Mouse (Mus musculus): Measurements from ENCODE around the gene Zscan22. TPM values are rescaled to one million over a fixed set of nuclear protein-coding genes. Genes with fewer than 3 reads are reported as not detected.
"Not testable (repeated sequence)": the region's sequence is repeated elsewhere in the genome, so short reads cannot be mapped to it uniquely, and the experiment has no call there.

Gene Zscan22
- polyA plus RNA-seq (2015; fragmentation: Nextera tagmentation; extraction: Ambion mirVana) = 19.3 and 19.9 TPM in 2 replicates

- 5% methylated on average over 36 of the region's 36 CpGs for WGBS
- ATAC-seq (replicated peaks; ENCODE audit: low FRiP score) = peak; percentile 100
- H3K9ac ChIP-seq = peak within 1 kb of the TSS; percentile 68
- H3K9me3 ChIP-seq (replicated peaks) = no peaks in the 10 kb centered on the region
- H3K27me3 ChIP-seq = no peaks in the 10 kb centered on the region
- H3K4me3 ChIP-seq (replicated peaks) = peak within 1 kb of the TSS; percentile 83
- peak within 1 kb of the TSS; percentile 62 for H3K4me2 ChIP-seq
- H3K4me1 ChIP-seq = peaks cover 12% of the 10 kb centered on the region
- peaks cover 8% of the 10 kb centered on the region; the same call in 1 of the 2 replicates for H3K36me3 ChIP-seq
- peak within 1 kb of the TSS; percentile 64 for H3K27ac ChIP-seq
Observed at GRCm38 (mm10) chr7:12897655-12898410, at the start of gene Zscan22. Gene Zscan22, plus strand, starts transcription at chr7:12897815.

- H3K9ac ChIP-seq = no peak overlapping the region
- H3K4me2 ChIP-seq = no peak overlapping the region
- WGBS = 25% methylated on average over 3 of the region's 3 CpGs
- H3K36me3 ChIP-seq = no peaks in the 10 kb centered on the region
- no peaks in the 10 kb centered on the region for H3K27me3 ChIP-seq
- H3K4me1 ChIP-seq = no peaks in the 10 kb centered on the region
- H3K9me3 ChIP-seq (replicated peaks) = no peaks in the 10 kb centered on the region
- no peak overlapping the region for H3K27ac ChIP-seq
- no peak overlapping the region for H3K4me3 ChIP-seq (replicated peaks)
- no peak for ATAC-seq (replicated peaks; ENCODE audit: low FRiP score)
Observed at GRCm38 (mm10) chr7:12874301-12874700, 23.3 kb upstream of the Zscan22 start.

- ATAC-seq (replicated peaks; ENCODE audit: low FRiP score) = no peak
- no peak overlapping the region for H3K27ac ChIP-seq
- no peak overlapping the region for H3K9ac ChIP-seq
- peaks cover 9% of the 10 kb centered on the region for H3K36me3 ChIP-seq
- no peak overlapping the region for H3K4me2 ChIP-seq
- no peak overlapping the region for H3K4me3 ChIP-seq (replicated peaks)
- peaks cover 12% of the 10 kb centered on the region for H3K4me1 ChIP-seq
- no peaks in the 10 kb centered on the region for H3K9me3 ChIP-seq (replicated peaks)
- H3K27me3 ChIP-seq = no peaks in the 10 kb centered on the region
Observed at GRCm38 (mm10) chr7:12880036-12880435, 17.6 kb upstream of the Zscan22 start.

GRCm38 (mm10) chr7:12880497-12880896 lies 17.1 kb upstream of the Zscan22 start:
- H3K9ac ChIP-seq; H3K27ac ChIP-seq; H3K9me3 ChIP-seq (replicated peaks); H3K27me3 ChIP-seq: not testable (repeated sequence)
- ATAC-seq (replicated peaks; ENCODE audit: low FRiP score) = peak; percentile 22
- peak overlapping the region; percentile 78 for H3K4me2 ChIP-seq
- H3K36me3 ChIP-seq = peaks cover 14% of the 10 kb centered on the region
- 45% methylated on average over 8 of the region's 8 CpGs for WGBS
- H3K4me3 ChIP-seq (replicated peaks) = peak overlapping the region; percentile 63
- H3K4me1 ChIP-seq = peaks cover 12% of the 10 kb centered on the region

- no peaks in the 10 kb centered on the region for H3K27me3 ChIP-seq
- H3K9ac ChIP-seq = peak within 1 kb of the TSS; percentile 56
- 1% methylated on average over 35 of the region's 35 CpGs for WGBS
- no peaks in the 10 kb centered on the region for H3K9me3 ChIP-seq (replicated peaks)
- H3K4me1 ChIP-seq = peaks cover 12% of the 10 kb centered on the region
- peak; percentile 100 for ATAC-seq (replicated peaks; ENCODE audit: low FRiP score)
- H3K27ac ChIP-seq = no peak within 1 kb of the TSS
- peak within 1 kb of the TSS; percentile 63 for H3K4me3 ChIP-seq (replicated peaks)
- H3K4me2 ChIP-seq = peak within 1 kb of the TSS; percentile 78
- H3K36me3 ChIP-seq = peaks cover 20% of the 10 kb centered on the region
Observed at GRCm38 (mm10) chr7:12880911-12881660, 16.5 kb upstream of the Zscan22 start, which contains the start of gene Zfp128. Gene Zfp128, plus strand, starts transcription at chr7:12881177.

GRCm38 (mm10) chr7:12886563-12887266 lies 10.9 kb upstream of the Zscan22 start:
- H3K27ac ChIP-seq = no peak overlapping the region
- H3K36me3 ChIP-seq = peaks cover 69% of the 10 kb centered on the region
- no peaks in the 10 kb centered on the region for H3K27me3 ChIP-seq
- H3K4me2 ChIP-seq = no peak overlapping the region
- no peak for ATAC-seq (replicated peaks; ENCODE audit: low FRiP score)
- peaks cover 8% of the 10 kb centered on the region for H3K4me1 ChIP-seq
- WGBS = 91% methylated on average over 12 of the region's 12 CpGs
- H3K9ac ChIP-seq = no peak overlapping the region
- no peak overlapping the region for H3K4me3 ChIP-seq (replicated peaks)
- no peaks in the 10 kb centered on the region for H3K9me3 ChIP-seq (replicated peaks)

GRCm38 (mm10) chr7:12887585-12887984 lies 10.0 kb upstream of the Zscan22 start:
- H3K27me3 ChIP-seq = no peaks in the 10 kb centered on the region
- H3K4me3 ChIP-seq (replicated peaks) = no peak overlapping the region
- H3K4me2 ChIP-seq = no peak overlapping the region
- WGBS = 90% methylated on average over 5 of the region's 5 CpGs
- ATAC-seq (replicated peaks; ENCODE audit: low FRiP score) = no peak
- no peaks in the 10 kb centered on the region for H3K4me1 ChIP-seq
- peaks cover 75% of the 10 kb centered on the region for H3K36me3 ChIP-seq
- H3K9ac ChIP-seq = no peak overlapping the region
- no peak overlapping the region for H3K27ac ChIP-seq
- H3K9me3 ChIP-seq (replicated peaks) = no peaks in the 10 kb centered on the region

- WGBS = 92% methylated on average over 14 of the region's 14 CpGs
Observed at GRCm38 (mm10) chr7:12890928-12891327, 6.7 kb upstream of the Zscan22 start.

GRCm38 (mm10) chr7:12891334-12891733 lies 6.3 kb upstream of the Zscan22 start:
- Histone ChIP-seq H3K4me2 (no peak overlapping the region), H3K4me3 (replicated peaks) (no peak overlapping the region), H3K9me3 (replicated peaks) (no peaks in the 10 kb centered on the region), H3K4me1 (no peaks in the 10 kb centered on the region), H3K36me3 (peaks cover 56% of the 10 kb centered on the region), H3K9ac (no peak overlapping the region), H3K27me3 (no peaks in the 10 kb centered on the region), H3K27ac (no peak overlapping the region)
- ATAC-seq (replicated peaks; ENCODE audit: low FRiP score) = no peak
- 69% methylated on average over 1 of the region's 1 CpGs for WGBS

More at GRCm38 (mm10) chr7:12890928-12891327, 6.7 kb upstream of the Zscan22 start:
- no peak overlapping the region for H3K4me3 ChIP-seq (replicated peaks)
- H3K4me2 ChIP-seq = no peak overlapping the region
- peaks cover 61% of the 10 kb centered on the region for H3K36me3 ChIP-seq
- no peaks in the 10 kb centered on the region for H3K27me3 ChIP-seq
- no peaks in the 10 kb centered on the region for H3K9me3 ChIP-seq (replicated peaks)
- no peaks in the 10 kb centered on the region for H3K4me1 ChIP-seq
- no peak overlapping the region for H3K9ac ChIP-seq
- no peak overlapping the region for H3K27ac ChIP-seq
- no peak for ATAC-seq (replicated peaks; ENCODE audit: low FRiP score)

GRCm38 (mm10) chr7:12901517-12901916 lies 3.9 kb downstream of the Zscan22 start:
- Histone ChIP-seq H3K27me3 (no peaks in the 10 kb centered on the region), H3K4me1 (peaks cover 12% of the 10 kb centered on the region), H3K9me3 (replicated peaks) (no peaks in the 10 kb centered on the region), H3K9ac (no peak overlapping the region), H3K36me3 (peaks cover 37% of the 10 kb centered on the region), H3K27ac (no peak overlapping the region), H3K4me3 (replicated peaks) (no peak overlapping the region), H3K4me2 (no peak overlapping the region)
- no peak for ATAC-seq (replicated peaks; ENCODE audit: low FRiP score)
- WGBS = 95% methylated on average over 5 of the region's 5 CpGs

- Histone ChIP-seq H3K27me3 (no peaks in the 10 kb centered on the region), H3K36me3 (peaks cover 58% of the 10 kb centered on the region), H3K9ac (no peak overlapping the region), H3K4me1 (peaks cover 7% of the 10 kb centered on the region), H3K4me2 (peak overlapping the region; percentile 12; the same call in 1 of the 2 replicates), H3K9me3 (replicated peaks) (no peaks in the 10 kb centered on the region), H3K27ac (no peak overlapping the region), H3K4me3 (replicated peaks) (peak overlapping the region; percentile 12; the same call in 1 of the 2 replicates)
- 47% methylated on average over 10 of the region's 10 CpGs for WGBS
- no peak for ATAC-seq (replicated peaks; ENCODE audit: low FRiP score)
Observed at GRCm38 (mm10) chr7:12903623-12904022, 6.0 kb downstream of the Zscan22 start.

- Histone ChIP-seq H3K9me3 (replicated peaks) (no peaks in the 10 kb centered on the region), H3K27ac (no peak overlapping the region), H3K27me3 (no peaks in the 10 kb centered on the region), H3K4me3 (replicated peaks) (no peak overlapping the region), H3K36me3 (peaks cover 66% of the 10 kb centered on the region), H3K4me2 (no peak overlapping the region), H3K4me1 (peaks cover 5% of the 10 kb centered on the region), H3K9ac (no peak overlapping the region)
- WGBS = 93% methylated on average over 1 of the region's 1 CpGs
- no peak for ATAC-seq (replicated peaks; ENCODE audit: low FRiP score)
Observed at GRCm38 (mm10) chr7:12905146-12905545, 7.5 kb downstream of the Zscan22 start.

Measured in kidney, embryonic 15.5 days (tissue).